Mouse (Mus musculus): ENCODE measurements around the gene Krt80.

- TF ChIP-seq CTCF (IDR thresholded peaks at IDR 0.05; ENCODE audit: borderline replicate concordance, control insufficient read depth, extremely low read depth, insufficient read depth, low read length, poor library complexity): no peak
- no peak for TF ChIP-seq POLR2A (IDR thresholded peaks at IDR 0.05; ENCODE audit: control insufficient read depth, extremely low read depth, insufficient read depth, low read length, poor library complexity)
Observed at GRCm38 (mm10) chr15:101333648-101334047, 36.3 kb downstream of the Krt80 start.

All from thymus, adult 2 months (tissue).